Mouse (Mus musculus) MEL-GATA-1-ER (cell line): Measurements from ENCODE around the gene Stard5.

ENCODE experiments used
- DNase-seq: peaks from one replicate; pipeline ENCODE4 v3.0.0-alpha.2; 2012; ENCODE audit warnings: low read depth; ENCODE audit errors: extremely low read depth

The Stard5 gene

GRCm38 (mm10) chr7:83662711-83663375 is 31.1 kb downstream of the Stard5 start:
- no peak for DNase-seq

- DNase-seq, result no peak
Measured at GRCm38 (mm10) chr7:83666087-83666595, 34.4 kb downstream of the Stard5 start.

- no peak for DNase-seq
Measured at GRCm38 (mm10) chr7:83667936-83668645, 36.3 kb downstream of the Stard5 start.

GRCm38 (mm10) chr7:83668724-83669123 is 37.0 kb downstream of the Stard5 start:
- DNase-seq, result no peak

- no peak for DNase-seq
Measured at GRCm38 (mm10) chr7:83671573-83671972, 39.8 kb downstream of the Stard5 start.

GRCm38 (mm10) chr7:83675545-83676254 is 43.9 kb downstream of the Stard5 start:
- DNase-seq, result no peak

GRCm38 (mm10) chr7:83677296-83677695 is 45.5 kb downstream of the Stard5 start:
- no peak for DNase-seq

GRCm38 (mm10) chr7:83678506-83678905 is 46.7 kb downstream of the Stard5 start:
- DNase-seq, result no peak

- DNase-seq, result no peak
Measured at GRCm38 (mm10) chr7:83682640-83683274, 51.0 kb downstream of the Stard5 start.

GRCm38 (mm10) chr7:83695449-83696212 is 63.9 kb downstream of the Stard5 start:
- DNase-seq, result no peak

- no peak for DNase-seq
Measured at GRCm38 (mm10) chr7:83699066-83699745, 67.4 kb downstream of the Stard5 start.
